Mouse (Mus musculus): ENCODE data around the gene Kctd10.

GRCm38 (mm10) chr5:114415606-114416005 lies 35.3 kb upstream of the Kctd10 start:
- TF ChIP-seq POLR2A (IDR thresholded peaks at IDR 0.05; ENCODE audit: extremely low read depth, insufficient read depth, low read length) (no peak), CTCF (IDR thresholded peaks at IDR 0.05; ENCODE audit: low read depth, low read length) (no peak)

All from liver, adult 2 months (tissue).